Mouse (Mus musculus) layer of hippocampus, postnatal 14 days (tissue): ENCODE data around the gene Cnpy2. TPM values are rescaled to one million over a fixed set of nuclear protein-coding genes. Genes with fewer than 3 reads are reported as not detected.
"Not testable (repeated sequence)": the region's sequence is repeated elsewhere in the genome, so short reads cannot be mapped to it uniquely, and the experiment has no call there.

Experiments used
- DNase-seq, 2 experiments: peaks; one replicate each; pipeline ENCODE4 v3.0.0; 2021 to 2022; ENCODE audit warnings: low spot score in 2 of 2, mixed read lengths in 1 of 2
- long read RNA-seq, 2 experiments: library from polyadenylated mRNA; stranded (forward); transcript quantifications; one replicate each; pipeline ENCODE4 v2.0.0; 2021
- total RNA-seq, 2 experiments: library from RNA; stranded (reverse); gene quantifications; 2 replicates each; pipeline ENCODE4 v1.2.3; 2021

The Cnpy2 gene
- 10 to 100 TPM; 76.5 to 80.3 TPM for total RNA-seq
- long read RNA-seq, experiment 1, transcript Cnpy2-202 (6 exons, 1,383 nt): major isoform, 17 of 21 reads
- long read RNA-seq, experiment 1, partial matches to known transcripts: 0 of 21 reads
- long read RNA-seq, experiment 1, other reads (novel, unspliced or antisense): 4 of 21 reads
- long read RNA-seq, experiment 2, transcript Cnpy2-202 (6 exons, 1,383 nt): major isoform, 58 of 59 reads
- long read RNA-seq, experiment 2, partial matches to known transcripts: 0 of 59 reads
- long read RNA-seq, experiment 2, other reads (novel, unspliced or antisense): 0 of 59 reads

- peak; percentile 89 to 91 for DNase-seq
Observed at GRCm38 (mm10) chr10:128322141-128323108, at the start of gene Cnpy2. TSS of gene Cnpy2 (plus strand) at chr10:128322459.

- not testable (repeated sequence) for DNase-seq
Observed at GRCm38 (mm10) chr10:128272819-128273439, 49.3 kb upstream of the Cnpy2 start.

DNA sequence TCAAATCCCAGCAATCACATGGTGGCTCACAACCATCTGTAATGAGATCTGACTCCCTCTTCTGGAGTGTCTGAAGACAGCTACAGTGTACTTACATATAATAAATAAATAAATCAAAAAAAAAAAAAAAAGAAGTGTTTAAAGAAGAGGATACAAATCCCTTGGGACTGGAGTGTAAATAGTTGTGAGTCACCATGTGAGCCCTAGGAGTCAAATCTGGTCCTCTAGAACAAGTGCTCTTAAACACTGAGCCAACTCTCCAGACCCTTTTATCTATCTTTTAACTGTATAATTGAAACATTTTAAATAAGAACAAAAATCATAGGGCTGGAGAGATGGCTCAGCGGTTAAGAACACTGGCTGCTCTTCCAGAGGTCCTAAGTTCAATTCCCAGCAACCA is 46.9 kb upstream of the Cnpy2 start:
- DNase-seq: not testable (repeated sequence)

GRCm38 (mm10) chr10:128278158-128278557 is 44.1 kb upstream of the Cnpy2 start:
- DNase-seq: no peak

DNA sequence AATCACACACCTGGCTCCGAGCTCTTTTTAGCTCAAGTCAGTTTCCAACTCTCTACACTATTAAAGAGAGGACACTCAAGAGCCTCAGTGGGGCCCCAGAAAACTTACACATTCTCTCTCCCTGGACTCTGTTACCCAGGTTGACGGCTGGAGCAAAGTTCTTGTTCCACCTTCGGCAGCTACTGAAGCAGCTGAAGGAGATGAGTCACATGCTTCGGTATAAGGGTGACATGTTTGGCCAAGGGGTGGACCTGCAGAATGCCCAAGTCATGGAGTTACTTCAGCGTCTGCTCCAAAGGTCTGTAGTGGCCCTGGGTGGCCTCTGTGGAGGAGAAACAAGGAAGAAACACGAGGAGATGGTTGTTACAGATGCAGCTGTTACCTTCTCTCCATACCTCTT is 41.3 kb upstream of the Cnpy2 start:
- DNase-seq: no peak

DNA sequence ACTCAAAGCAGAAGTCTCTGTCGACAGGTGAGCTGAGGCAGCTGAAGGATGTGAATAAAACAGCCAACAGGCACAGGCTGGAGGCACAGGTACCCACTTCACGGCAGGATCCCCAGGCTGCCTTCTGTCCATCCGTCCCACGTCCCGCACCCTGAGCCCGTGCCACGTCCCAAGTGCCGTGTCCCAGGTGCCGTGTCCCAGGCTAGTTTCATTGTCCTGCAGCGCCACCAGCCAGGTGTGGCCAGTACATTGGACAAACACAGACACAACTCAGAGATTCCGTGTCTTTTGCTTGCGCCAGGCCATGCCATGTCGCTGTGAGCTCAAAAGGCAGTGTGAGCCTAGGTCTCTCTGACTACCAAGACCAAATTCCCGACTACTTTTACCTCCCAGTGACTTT is 40.6 kb upstream of the Cnpy2 start:
- no peak for DNase-seq

GRCm38 (mm10) chr10:128282886-128283450 is 39.3 kb upstream of the Cnpy2 start:
- DNase-seq: no peak

GRCm38 (mm10) chr10:128283604-128284579 is 38.4 kb upstream of the Cnpy2 start:
- peak; percentile 48 to 69 for DNase-seq

DNA sequence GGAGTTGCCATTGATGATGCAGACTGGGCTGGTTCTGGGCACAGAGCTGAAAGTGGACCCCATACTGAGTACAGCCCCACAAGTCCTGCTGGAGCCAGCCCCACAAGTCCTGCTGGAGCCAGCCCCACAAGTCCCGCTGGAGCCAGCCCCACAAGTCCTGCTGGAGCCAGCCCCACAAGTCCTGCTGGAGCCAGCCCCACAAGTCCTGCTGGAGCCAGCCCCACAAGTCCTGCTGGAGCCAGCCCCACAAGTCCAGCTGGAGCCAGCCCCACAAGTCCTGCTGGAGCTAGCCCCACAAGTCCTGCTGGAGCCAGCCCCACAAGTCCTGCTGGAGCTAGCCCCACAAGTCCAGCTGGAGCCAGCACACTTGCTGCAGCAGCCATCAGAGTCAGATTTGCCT is 31.7 kb upstream of the Cnpy2 start:
- DNase-seq: peak in 1 of 2 experiments; percentile 53

DNA sequence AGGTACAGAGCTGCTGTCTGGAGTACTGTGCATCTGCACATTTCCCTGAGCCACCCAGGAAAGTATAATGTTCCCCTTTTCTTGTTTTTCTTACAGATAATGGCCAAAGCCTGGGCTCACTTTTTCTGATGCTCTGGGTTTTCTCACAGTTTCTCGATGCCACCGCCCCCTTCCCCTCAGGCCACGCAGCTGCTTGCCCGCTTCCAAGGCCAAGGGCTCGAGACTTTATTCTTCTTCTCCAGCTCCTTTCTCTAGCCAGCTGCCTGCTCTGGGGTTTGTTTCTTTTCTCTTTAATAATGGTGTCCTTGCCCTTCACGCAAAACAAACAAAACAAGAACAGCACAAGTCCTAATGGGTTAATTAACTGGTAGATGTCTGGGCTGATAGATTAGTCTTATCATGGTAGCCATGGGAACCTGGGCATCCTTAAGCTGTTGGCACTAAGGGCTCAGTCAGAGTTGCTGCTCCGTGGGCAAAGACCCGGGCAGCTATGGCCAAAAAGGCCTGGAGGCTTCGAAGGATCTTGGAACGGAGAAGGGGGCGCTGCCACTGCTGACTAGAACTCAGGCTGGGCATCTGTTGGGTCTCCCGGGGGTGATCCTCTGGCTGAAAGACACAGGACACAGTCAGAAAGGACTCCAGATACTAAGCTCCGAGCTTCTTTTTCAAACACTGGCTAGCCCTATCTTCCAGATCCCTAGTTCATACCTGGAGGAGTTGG is 25.7 kb upstream of the Cnpy2 start:
- no peak for DNase-seq

DNA sequence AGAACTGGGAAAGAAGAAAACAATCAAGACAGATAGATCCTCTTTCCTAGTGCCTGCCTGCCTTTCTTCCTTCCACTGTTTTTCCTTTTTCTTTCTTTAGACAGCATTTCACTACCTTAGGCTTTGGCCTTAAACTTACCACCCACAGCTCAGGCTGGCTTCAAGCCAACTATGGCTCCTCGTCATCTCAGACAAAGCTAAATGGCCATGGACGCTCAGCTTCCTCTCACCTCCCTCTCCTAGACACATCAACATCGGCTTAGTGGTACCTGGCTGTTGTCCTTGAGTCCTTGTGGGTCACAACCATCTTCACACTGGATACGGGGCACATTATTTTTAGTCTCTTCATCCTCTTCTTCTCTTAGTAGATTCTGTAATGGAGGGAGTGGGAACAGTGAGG is 25.0 kb upstream of the Cnpy2 start:
- DNase-seq: no peak

GRCm38 (mm10) chr10:128297622-128298021 is 24.6 kb upstream of the Cnpy2 start:
- no peak for DNase-seq

GRCm38 (mm10) chr10:128298243-128298642 is 24.0 kb upstream of the Cnpy2 start:
- no peak for DNase-seq

GRCm38 (mm10) chr10:128298702-128299171 is 23.5 kb upstream of the Cnpy2 start, which contains the start of gene Il23a:
TSS of gene Il23a (minus strand) at chr10:128298752.
- DNase-seq: no peak

DNA sequence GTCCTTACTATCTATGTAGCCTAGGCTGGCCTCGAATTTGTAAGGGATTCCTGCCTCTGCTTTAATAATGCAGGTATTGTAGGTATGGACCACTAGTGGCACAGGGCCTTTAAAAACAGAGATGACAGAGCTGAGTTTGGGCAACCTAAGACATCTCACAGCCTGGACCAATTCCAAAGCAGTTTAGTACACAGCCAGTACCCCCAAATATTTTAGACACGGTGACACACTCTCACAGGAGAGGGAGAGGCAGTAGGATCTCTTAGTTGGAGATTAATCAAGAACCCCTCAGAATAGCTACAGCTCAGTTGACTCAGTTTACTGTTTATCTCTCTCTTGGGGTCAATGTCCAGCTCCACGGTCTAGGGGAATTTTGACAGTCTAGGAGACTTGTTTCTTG is 19.9 kb upstream of the Cnpy2 start:
- no peak for DNase-seq

GRCm38 (mm10) chr10:128302785-128303125 is 19.5 kb upstream of the Cnpy2 start:
- DNase-seq: no peak

DNA sequence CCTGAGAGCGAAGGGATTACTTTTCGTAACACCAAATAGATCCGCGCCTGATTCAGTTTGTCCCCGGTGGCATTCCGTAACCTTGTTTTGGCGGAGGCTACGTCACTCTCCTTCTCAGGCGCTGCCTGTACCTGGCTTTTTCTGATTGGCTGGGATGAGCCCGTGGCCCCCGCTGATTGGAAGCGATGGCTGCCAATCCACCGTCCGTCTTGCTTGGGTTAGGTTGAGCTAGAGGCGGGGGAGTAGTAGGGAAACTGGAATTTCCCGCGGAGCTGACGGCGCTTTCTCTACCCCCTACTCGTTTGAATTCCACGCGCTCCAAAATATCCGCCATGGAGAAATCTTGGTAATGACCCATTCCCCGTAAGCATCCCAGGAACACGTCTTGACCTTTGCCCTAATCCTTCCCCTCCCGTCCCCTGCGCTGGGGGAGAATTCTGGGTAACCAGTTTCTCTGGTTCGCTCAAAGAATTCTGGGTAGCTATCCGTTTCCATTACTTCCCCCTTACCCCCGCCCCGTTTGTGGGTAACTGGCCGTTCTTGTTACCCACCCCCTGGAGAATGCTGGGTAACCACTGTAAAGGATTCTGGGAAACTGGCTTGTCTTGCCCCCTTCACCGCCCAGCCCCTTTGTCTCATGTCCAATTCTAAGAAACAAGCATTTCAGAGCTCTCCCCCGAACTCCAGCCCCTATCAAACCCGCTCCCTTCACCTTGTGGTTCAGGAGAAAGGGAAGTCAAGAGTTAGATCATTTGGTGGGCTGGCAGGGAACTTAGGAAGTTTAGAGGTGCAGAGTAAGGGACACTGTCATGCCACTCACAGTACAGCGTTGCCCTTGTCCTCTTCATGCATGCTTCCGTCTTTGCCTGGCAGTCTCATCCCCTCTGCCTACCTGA is 18.9 kb upstream of the Cnpy2 start, which contains the start of gene Pan2:
Pan2 (plus strand) TSS at position 210 of the 896 bp plus-strand sequence.
- DNase-seq: peak; percentile 100

GRCm38 (mm10) chr10:128309654-128310053 is 12.6 kb upstream of the Cnpy2 start:
- no peak for DNase-seq
